Mouse (Mus musculus): ENCODE results near the gene Map4k3. TPM values are rescaled to one million over a fixed set of nuclear protein-coding genes. Genes with fewer than 3 reads are reported as not detected.

The Map4k3 gene
- polyA plus RNA-seq, 1 experiment from 2014 or later: 31.3 TPM

DNA sequence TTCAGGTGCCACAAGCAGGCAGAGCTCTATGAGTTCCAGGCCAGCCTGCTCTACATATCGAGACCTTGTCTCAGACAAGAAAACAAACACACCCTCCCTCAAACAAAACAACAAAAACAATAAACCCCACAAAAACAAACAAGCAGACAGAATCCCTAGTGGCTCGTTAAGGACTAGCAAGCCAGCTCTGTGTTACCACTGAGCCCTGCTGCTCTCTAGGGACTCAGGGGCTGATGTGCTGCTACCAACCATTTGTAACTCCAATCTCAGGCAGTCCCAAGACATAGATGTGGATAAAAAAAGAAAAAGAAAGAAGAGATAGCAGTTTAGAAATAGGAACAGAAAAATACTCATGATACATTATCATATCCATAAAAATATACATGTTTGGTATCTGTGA, 52.1 kb downstream of the Map4k3 start:
- H3K4me1 ChIP-seq: no peaks in the 10 kb centered on the region
- H3K4me3 ChIP-seq: no peak overlapping the region
- 61% methylated on average over 2 of the region's 2 CpGs for WGBS
- no peaks in the 10 kb centered on the region for H3K27me3 ChIP-seq
- H3K4me2 ChIP-seq (replicated peaks): no peak overlapping the region
- no peak overlapping the region for H3K9ac ChIP-seq (replicated peaks)
- ATAC-seq (ENCODE audit: low FRiP score, low read depth): no peak
- H3K27ac ChIP-seq (replicated peaks): no peak overlapping the region
- H3K36me3 ChIP-seq: no peaks in the 10 kb centered on the region
- H3K9me3 ChIP-seq: no peaks in the 10 kb centered on the region

DNA sequence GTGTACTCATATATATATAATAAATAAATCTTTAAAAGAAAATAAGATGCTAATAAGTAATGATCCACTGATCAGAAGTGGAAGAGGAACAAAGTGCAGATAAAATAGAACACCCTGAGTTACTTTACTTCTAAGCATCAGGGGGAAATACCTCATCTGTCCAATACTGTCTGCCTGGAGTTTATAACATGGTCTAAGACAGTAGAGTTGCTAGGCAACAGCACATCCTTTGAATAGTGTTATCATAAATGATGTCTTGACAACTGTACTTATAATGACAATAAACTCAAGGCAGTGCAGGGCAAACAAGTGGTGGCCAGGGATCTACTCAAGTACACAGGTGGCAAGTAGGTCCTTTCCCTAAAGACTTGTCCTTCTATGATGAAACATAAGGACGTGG, 57.9 kb downstream of the Map4k3 start:
- ATAC-seq (ENCODE audit: low FRiP score, low read depth): no peak
- no peak overlapping the region for H3K27ac ChIP-seq (replicated peaks)
- no peaks in the 10 kb centered on the region for H3K27me3 ChIP-seq
- no peaks in the 10 kb centered on the region for H3K36me3 ChIP-seq
- WGBS: 86% methylated on average over 1 of the region's 1 CpGs
- peaks cover 9% of the 10 kb centered on the region for H3K4me1 ChIP-seq
- H3K9ac ChIP-seq (replicated peaks): no peak overlapping the region
- no peaks in the 10 kb centered on the region for H3K9me3 ChIP-seq
- H3K4me3 ChIP-seq: no peak overlapping the region
- H3K4me2 ChIP-seq (replicated peaks): no peak overlapping the region

DNA sequence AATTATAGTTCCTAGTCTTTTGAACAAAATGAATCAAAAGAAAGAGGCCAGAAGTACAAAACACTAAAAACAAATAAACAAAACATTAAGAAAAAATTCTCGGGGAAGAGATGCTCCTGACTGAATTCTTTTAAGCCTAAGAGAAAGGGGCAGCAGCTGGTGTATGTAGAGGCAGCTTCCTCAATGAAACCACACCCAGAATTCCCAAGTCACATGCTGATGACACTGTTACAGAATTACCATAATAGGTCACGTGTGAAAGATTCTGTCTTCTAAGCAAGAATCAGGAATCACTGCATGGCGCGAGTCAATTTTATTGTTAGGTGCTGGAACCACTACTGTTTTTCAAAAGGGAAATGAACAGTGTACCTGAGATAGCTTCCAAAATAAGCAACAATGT, 64.7 kb downstream of the Map4k3 start:
- 85% methylated on average over 4 of the region's 4 CpGs for WGBS

DNA sequence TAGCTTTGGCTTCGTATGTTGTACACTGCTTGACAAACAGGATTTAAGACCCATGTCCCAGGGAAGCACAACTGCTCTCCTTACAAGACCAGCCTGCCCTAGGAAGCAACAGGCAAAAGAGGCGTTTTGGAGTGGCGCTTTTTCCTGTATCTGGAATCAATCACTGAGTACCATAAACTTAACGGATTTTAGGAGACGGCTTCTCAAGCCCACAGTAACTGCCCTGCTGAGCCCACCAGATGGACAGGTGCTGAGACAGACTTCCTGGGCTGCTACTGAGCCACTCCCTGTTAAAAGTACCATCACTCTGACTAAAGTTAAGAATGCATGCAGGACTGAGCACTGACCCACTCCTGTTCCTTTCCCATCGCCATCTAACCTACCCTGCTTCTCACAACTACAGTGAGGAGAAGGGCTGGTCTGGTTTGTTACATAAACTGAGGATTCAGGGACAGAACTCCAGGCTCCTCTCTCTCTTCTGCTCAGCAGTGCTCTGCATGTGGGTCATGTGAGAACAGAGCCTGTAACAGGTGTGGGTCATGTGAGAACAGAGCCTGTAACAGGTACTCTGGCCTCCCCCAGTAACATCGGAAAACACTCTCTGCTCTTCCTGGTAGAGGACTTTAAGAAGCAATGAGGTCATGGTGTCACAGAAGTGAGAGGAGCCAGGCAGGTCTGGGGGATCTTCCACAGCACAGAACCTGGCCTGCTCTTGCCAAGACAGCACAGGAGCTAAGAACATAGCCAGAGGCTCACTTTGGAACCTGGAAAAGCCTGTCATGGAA, 65.3 kb downstream of the Map4k3 start:
- 89% methylated on average over 7 of the region's 7 CpGs for WGBS
- Histone ChIP-seq H3K36me3 (no peaks in the 10 kb centered on the region), H3K4me3 (no peak overlapping the region), H3K4me1 (peaks cover 10% of the 10 kb centered on the region; the same call in 1 of the 2 replicates), H3K9ac (replicated peaks) (no peak overlapping the region), H3K4me2 (replicated peaks) (no peak overlapping the region), H3K27me3 (no peaks in the 10 kb centered on the region), H3K9me3 (no peaks in the 10 kb centered on the region), H3K27ac (replicated peaks) (no peak overlapping the region)
- ATAC-seq (ENCODE audit: low FRiP score, low read depth): no peak

More for the DNA sequence above, 64.7 kb downstream of the Map4k3 start:
- no peaks in the 10 kb centered on the region for H3K9me3 ChIP-seq
- H3K4me3 ChIP-seq: no peak overlapping the region
- H3K36me3 ChIP-seq: no peaks in the 10 kb centered on the region
- no peak for ATAC-seq (ENCODE audit: low FRiP score, low read depth)
- no peak overlapping the region for H3K4me2 ChIP-seq (replicated peaks)
- no peak overlapping the region for H3K9ac ChIP-seq (replicated peaks)
- H3K27ac ChIP-seq (replicated peaks): no peak overlapping the region
- H3K27me3 ChIP-seq: no peaks in the 10 kb centered on the region
- H3K4me1 ChIP-seq: peaks cover 14% of the 10 kb centered on the region

DNA sequence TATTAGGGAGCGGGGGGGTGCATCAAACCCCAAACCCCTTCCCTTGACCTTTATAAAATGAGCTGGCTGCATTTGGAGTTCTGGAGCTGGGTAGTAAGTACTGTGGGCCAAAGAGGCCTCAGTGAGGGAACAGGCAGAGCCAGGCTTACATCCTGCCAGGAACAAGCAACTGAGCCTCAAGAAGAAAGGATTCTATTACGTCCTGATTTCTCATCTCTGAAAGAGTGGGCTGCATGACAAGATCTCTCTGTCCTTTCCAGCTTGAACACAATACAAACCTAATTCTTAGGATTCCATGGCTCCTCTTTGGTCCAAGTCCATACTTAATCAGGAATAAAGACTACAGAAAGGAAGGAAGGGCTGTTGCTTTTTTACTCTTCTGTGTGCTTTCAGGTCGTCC, 66.4 kb downstream of the Map4k3 start:
- no peak overlapping the region for H3K27ac ChIP-seq (replicated peaks)
- no peak overlapping the region for H3K4me3 ChIP-seq
- peaks cover 6% of the 10 kb centered on the region; the same call in 1 of the 2 replicates for H3K4me1 ChIP-seq
- 90% methylated on average over 3 of the region's 3 CpGs for WGBS
- no peak overlapping the region for H3K9ac ChIP-seq (replicated peaks)
- no peak for ATAC-seq (ENCODE audit: low FRiP score, low read depth)
- H3K4me2 ChIP-seq (replicated peaks): no peak overlapping the region
- no peaks in the 10 kb centered on the region for H3K9me3 ChIP-seq
- H3K36me3 ChIP-seq: no peaks in the 10 kb centered on the region
- H3K27me3 ChIP-seq: no peaks in the 10 kb centered on the region

DNA sequence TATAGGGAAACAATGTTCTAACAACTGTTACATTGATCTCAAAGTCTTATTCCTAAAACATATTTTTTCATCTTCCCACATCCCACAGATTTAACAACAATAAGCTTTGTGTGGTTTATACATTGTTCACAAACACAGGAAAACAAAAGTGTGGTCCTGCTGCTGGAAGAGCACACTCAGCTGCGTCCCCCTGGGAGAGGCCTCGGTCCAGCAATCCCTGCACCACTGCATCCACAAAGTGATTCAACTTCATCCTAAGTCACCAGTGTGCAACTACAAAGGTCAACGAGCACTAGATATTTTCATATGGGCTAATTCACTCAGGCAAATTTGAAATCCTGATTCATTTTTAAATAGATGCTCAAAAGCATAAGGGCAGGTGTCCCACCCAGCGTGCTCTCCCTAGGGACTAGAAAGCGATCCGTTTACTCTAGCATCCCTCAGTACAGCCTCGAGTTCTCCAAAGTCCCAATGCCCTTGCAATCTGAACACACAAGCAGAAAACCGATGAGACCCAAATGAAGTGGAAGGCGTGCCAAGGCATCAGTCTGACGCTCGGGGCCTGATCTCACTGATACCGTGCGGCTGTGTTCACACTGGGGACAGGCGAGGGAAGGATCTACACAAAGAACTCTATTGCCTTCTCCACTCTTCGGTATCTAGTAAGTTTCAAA, 67.4 kb downstream of the Map4k3 start:
- H3K27me3 ChIP-seq: no peaks in the 10 kb centered on the region
- H3K27ac ChIP-seq (replicated peaks): no peak overlapping the region
- no peak overlapping the region for H3K4me2 ChIP-seq (replicated peaks)
- ATAC-seq (ENCODE audit: low FRiP score, low read depth): no peak
- no peaks in the 10 kb centered on the region for H3K9me3 ChIP-seq
- H3K4me3 ChIP-seq: no peak overlapping the region
- H3K36me3 ChIP-seq: no peaks in the 10 kb centered on the region
- 81% methylated on average over 15 of the region's 15 CpGs for WGBS
- no peak overlapping the region for H3K9ac ChIP-seq (replicated peaks)
- peaks cover 6% of the 10 kb centered on the region; the same call in 1 of the 2 replicates for H3K4me1 ChIP-seq

DNA sequence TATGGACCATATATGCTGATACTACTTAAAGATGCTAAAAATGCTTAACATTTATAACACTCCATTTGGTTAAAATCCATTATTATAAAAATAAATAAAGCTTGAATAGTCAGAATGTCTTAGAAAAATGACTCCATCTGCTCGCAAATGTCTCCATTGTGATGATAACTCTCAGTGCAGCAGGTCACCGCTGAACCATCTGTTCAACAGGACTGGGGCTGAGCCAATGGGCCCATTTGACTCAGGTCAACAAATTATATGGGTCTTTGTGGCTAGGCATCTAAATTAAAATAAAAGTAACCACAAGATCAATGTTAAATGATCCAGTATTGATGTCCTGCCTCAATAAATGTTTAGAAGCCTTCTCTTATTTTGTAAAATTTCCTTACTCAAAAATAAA, 68.1 kb downstream of the Map4k3 start:
- H3K4me3 ChIP-seq: no peak overlapping the region
- no peaks in the 10 kb centered on the region for H3K9me3 ChIP-seq
- H3K27me3 ChIP-seq: no peaks in the 10 kb centered on the region
- ATAC-seq (ENCODE audit: low FRiP score, low read depth): peak; percentile 50; the same call in 1 of the 2 replicates
- H3K36me3 ChIP-seq: 0 out of 2 replicates have a peak, but pooled peaks cover 3% of the 10 kb centered on the region
- H3K27ac ChIP-seq (replicated peaks): no peak overlapping the region
- H3K4me2 ChIP-seq (replicated peaks): no peak overlapping the region
- no peak overlapping the region for H3K9ac ChIP-seq (replicated peaks)
- peaks cover 6% of the 10 kb centered on the region; the same call in 1 of the 2 replicates for H3K4me1 ChIP-seq
- WGBS: 70% methylated on average over 2 of the region's 2 CpGs

DNA sequence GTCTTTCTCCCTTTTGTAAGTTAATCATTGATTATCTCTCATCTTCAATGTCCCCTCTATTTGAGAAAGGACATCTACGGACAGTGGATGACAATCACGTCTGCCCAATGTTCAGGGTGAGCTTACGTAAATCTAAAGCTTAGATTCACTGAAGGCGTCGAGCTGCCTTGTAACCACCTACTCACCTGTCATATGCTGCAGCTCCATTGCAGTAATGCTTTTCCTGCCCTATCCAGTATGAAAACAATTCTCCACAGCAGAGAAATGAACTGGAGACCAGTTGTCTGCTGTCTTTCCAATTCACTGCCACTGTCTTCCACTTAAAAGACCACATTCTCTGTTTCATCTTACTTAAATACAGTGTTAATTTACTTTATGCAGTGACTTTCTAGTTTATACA, 68.5 kb downstream of the Map4k3 start:
- Histone ChIP-seq H3K27ac (replicated peaks) (0 out of 2 replicates have a peak overlapping the region, but pooled peaks have one; percentile 4), H3K36me3 (0 out of 2 replicates have a peak, but pooled peaks cover 7% of the 10 kb centered on the region), H3K4me3 (no peak overlapping the region), H3K9me3 (no peaks in the 10 kb centered on the region), H3K4me1 (peaks cover 6% of the 10 kb centered on the region; the same call in 1 of the 2 replicates), H3K9ac (replicated peaks) (no peak overlapping the region), H3K27me3 (no peaks in the 10 kb centered on the region), H3K4me2 (replicated peaks) (no peak overlapping the region)
- no peak for ATAC-seq (ENCODE audit: low FRiP score, low read depth)
- 84% methylated on average over 5 of the region's 5 CpGs for WGBS

DNA sequence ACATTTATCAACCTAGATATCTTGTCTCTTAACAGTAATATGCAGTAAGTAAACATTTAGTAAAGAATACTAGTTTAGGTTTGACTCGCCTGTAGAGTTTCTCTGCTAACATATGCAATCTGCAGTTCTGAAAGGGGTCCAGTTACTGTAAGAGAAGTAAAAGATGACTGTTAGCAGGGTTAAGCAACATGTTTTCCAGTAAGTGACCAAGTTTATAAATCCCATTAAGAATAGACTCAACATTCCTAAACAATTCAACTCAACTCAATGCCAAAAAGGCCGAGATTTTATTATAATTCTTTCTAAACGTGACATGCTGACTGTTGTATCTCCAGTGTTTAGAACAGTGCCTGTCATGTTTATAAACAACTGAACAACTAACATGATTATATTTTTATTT, 74.0 kb downstream of the Map4k3 start:
- Histone ChIP-seq H3K9ac (replicated peaks) (no peak overlapping the region), H3K9me3 (no peaks in the 10 kb centered on the region), H3K4me1 (no peaks in the 10 kb centered on the region), H3K4me2 (replicated peaks) (no peak overlapping the region), H3K36me3 (peaks cover 30% of the 10 kb centered on the region), H3K4me3 (no peak overlapping the region), H3K27ac (replicated peaks) (no peak overlapping the region), H3K27me3 (no peaks in the 10 kb centered on the region)
- 86% methylated on average over 3 of the region's 3 CpGs for WGBS
- ATAC-seq (ENCODE audit: low FRiP score, low read depth): no peak

DNA sequence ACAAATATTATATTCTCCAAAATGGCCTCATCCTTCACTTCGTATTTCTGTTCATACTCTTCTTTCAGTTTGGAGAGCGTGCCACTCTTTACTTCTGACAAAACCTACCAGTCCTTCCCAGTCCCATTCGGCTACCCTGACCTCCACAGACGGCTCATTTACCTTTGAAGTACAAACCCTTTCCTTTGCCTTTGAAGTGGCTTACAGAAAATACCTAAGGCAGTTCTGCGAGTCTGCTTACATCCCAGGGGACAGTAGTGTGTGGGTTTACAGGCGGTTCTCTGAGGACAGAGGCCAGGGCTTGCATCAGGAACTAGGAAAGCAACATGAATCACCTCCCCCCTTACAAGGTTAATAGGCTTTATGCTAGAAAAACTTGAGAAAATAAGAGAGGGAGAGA, 75.5 kb downstream of the Map4k3 start:
- Histone ChIP-seq H3K9me3 (no peaks in the 10 kb centered on the region), H3K36me3 (peaks cover 43% of the 10 kb centered on the region), H3K9ac (replicated peaks) (no peak overlapping the region), H3K27me3 (no peaks in the 10 kb centered on the region), H3K4me3 (no peak overlapping the region), H3K4me2 (replicated peaks) (no peak overlapping the region), H3K27ac (replicated peaks) (no peak overlapping the region; the same call in 1 of the 2 replicates), H3K4me1 (no peaks in the 10 kb centered on the region)
- no peak for ATAC-seq (ENCODE audit: low FRiP score, low read depth)
- 81% methylated on average over 6 of the region's 6 CpGs for WGBS

DNA sequence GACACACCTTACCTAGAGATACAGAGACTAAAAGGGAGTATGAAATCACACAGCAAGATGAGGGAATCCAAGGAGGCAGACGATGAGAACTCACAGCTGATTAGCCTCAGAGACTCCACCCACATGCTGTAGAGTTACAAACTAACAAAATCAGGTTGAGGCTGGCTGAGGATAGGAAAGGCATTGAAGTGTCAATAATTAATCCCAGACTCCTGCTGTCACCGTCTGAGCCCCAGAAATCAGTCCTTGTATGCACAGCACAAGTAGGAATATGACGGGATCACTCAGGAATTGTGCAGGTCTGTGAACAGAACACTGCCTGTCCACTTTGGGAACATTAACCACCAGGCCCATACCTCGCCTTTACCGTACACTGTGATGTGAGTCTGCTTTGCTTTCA, 81.4 kb downstream of the Map4k3 start:
- ATAC-seq (ENCODE audit: low FRiP score, low read depth): no peak
- Histone ChIP-seq H3K4me3 (no peak overlapping the region), H3K9me3 (no peaks in the 10 kb centered on the region), H3K4me2 (replicated peaks) (no peak overlapping the region), H3K36me3 (peaks cover 63% of the 10 kb centered on the region), H3K4me1 (no peaks in the 10 kb centered on the region), H3K27ac (replicated peaks) (no peak overlapping the region), H3K27me3 (no peaks in the 10 kb centered on the region), H3K9ac (replicated peaks) (no peak overlapping the region)
- 71% methylated on average over 5 of the region's 5 CpGs for WGBS

DNA sequence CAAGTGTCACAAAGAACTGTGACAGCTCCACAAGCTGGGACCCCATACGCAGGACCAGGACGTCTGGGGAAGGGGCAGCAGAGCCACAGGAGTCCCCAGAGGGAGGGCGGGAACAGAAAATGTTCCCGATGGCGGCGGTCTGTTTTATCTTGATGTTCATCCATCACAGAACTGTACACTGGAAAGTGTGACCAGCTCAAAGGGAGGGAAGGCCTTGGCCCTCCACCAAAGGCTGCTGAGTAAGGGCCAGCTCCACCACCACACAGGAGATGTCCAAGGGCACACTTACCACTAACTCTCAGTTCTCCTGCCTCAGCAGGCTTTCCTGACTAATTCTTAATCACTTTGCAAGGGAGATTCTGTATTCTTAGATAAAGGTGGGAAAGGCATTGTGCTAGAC, 82.2 kb downstream of the Map4k3 start:
- H3K36me3 ChIP-seq: peaks cover 59% of the 10 kb centered on the region

More for the DNA sequence above, 82.2 kb downstream of the Map4k3 start:
- no peak for ATAC-seq (ENCODE audit: low FRiP score, low read depth)
- H3K9ac ChIP-seq (replicated peaks): no peak overlapping the region
- no peak overlapping the region for H3K4me2 ChIP-seq (replicated peaks)
- 82% methylated on average over 6 of the region's 6 CpGs for WGBS
- H3K4me3 ChIP-seq: no peak overlapping the region
- H3K27me3 ChIP-seq: no peaks in the 10 kb centered on the region
- H3K9me3 ChIP-seq: no peaks in the 10 kb centered on the region
- no peaks in the 10 kb centered on the region for H3K4me1 ChIP-seq
- no peak overlapping the region for H3K27ac ChIP-seq (replicated peaks)

Measured in midbrain, embryonic 12.5 days (tissue).